Mouse (Mus musculus): ENCODE data around the gene Gm20479. TPM values are rescaled to one million over a fixed set of nuclear protein-coding genes. Genes with fewer than 3 reads are reported as not detected.

Gene Gm20479
- polyA plus RNA-seq, 1 experiment from 2014 or later, result 1.2 TPM

DNA sequence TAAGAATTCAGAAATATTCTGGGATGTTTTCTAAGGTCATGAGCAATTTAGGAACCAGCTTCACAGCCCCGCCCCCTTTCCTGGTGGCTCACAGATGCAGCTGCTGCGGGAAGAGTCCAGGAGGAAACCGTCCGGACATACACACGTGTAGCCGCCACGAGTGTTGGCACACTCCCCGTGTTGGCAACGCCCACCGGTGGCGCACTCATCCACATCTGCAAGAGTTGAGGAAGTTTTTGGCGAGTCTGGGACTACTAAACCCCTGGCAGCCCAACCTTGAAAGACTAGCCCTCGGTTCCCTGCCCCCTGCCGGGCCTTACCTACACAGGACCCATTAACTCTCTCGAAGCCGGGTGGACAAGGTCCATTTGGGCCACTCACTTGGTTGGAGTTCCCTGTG, 28.6 kb downstream of the Gm20479 start:
- H3K4me2 ChIP-seq (ENCODE audit: low read length), result no peak overlapping the region
- ATAC-seq (replicated peaks; ENCODE audit: low FRiP score, low TSS enrichment, low read depth) (no peak), DNase-seq (ENCODE audit: low spot score) (no peak)
- no peak overlapping the region; the same call in 1 of the 2 replicates for H3K27ac ChIP-seq (ENCODE audit: low read depth)
- peaks cover 18% of the 10 kb centered on the region for H3K4me1 ChIP-seq (replicated peaks; ENCODE audit: control insufficient read depth, insufficient read depth, low read length)
- peaks cover 44% of the 10 kb centered on the region for H3K27me3 ChIP-seq (replicated peaks; ENCODE audit: control insufficient read depth, insufficient read depth, low read length)
- no peak overlapping the region for H3K9ac ChIP-seq (ENCODE audit: low read length)
- no peaks in the 10 kb centered on the region for H3K9me3 ChIP-seq (ENCODE audit: control insufficient read depth, low read length)
- peaks cover 23% of the 10 kb centered on the region; the same call in 1 of the 2 replicates for H3K36me3 ChIP-seq (ENCODE audit: control insufficient read depth, insufficient read depth, low read length)
- WGBS, result 44% methylated on average over 16 of the region's 16 CpGs
- no peak overlapping the region for H3K4me3 ChIP-seq (ENCODE audit: low read depth, low read length)

DNA sequence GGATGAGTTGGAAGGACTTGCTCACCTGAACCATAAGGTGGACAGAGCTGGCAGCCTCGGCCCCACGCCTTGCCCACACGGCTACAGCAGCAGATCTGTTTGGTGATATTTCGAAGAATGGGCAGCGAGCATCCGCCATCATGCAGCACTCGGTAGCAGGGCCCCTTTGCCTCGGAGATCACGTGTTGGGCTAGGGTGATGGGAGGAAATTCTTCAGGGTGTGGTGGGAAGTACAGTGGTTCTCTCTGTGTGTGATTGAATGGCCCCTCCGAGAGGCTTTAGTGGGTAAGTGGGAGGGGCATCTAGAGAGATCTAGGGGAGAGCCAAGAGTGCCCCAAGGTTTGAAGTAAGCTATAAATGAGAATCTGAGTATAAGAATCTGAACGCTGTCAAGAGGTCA, 29.1 kb downstream of the Gm20479 start:
- ATAC-seq (replicated peaks; ENCODE audit: low FRiP score, low TSS enrichment, low read depth), result no peak
- peaks cover 16% of the 10 kb centered on the region for H3K4me1 ChIP-seq (replicated peaks; ENCODE audit: control insufficient read depth, insufficient read depth, low read length)
- DNase-seq (ENCODE audit: low spot score), result no peak
- no peak overlapping the region for H3K4me2 ChIP-seq (ENCODE audit: low read length)
- no peaks in the 10 kb centered on the region for H3K9me3 ChIP-seq (ENCODE audit: control insufficient read depth, low read length)
- peaks cover 28% of the 10 kb centered on the region; the same call in 1 of the 2 replicates for H3K36me3 ChIP-seq (ENCODE audit: control insufficient read depth, insufficient read depth, low read length)
- H3K27ac ChIP-seq (ENCODE audit: low read depth), result no peak overlapping the region
- 87% methylated on average over 11 of the region's 11 CpGs for WGBS
- H3K9ac ChIP-seq (ENCODE audit: low read length), result no peak overlapping the region
- H3K4me3 ChIP-seq (ENCODE audit: low read depth, low read length), result no peak overlapping the region
- peaks cover 42% of the 10 kb centered on the region for H3K27me3 ChIP-seq (replicated peaks; ENCODE audit: control insufficient read depth, insufficient read depth, low read length)

DNA sequence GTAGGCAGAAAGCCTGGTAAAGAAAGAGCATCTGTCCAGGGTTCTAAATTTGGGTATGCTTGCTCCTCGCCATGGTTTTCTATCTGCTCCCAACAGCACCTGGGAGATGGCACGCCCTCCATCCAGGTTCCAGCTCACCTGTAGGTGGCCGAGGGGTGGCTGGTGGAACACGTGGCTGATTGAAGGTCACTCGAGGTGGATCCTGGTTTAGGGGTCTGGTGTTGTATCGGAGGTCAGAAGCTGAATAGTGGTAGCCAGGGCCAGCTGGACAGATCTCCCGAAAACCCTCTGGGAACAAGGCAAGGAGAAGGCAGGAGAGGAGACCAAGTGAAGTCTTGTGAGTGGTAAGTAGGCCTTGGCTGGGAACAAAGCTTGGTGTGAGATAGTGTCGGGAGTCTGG, 29.7 kb downstream of the Gm20479 start:
- Histone ChIP-seq H3K9ac (ENCODE audit: low read length) (no peak overlapping the region), H3K27me3 (replicated peaks; ENCODE audit: control insufficient read depth, insufficient read depth, low read length) (peaks cover 42% of the 10 kb centered on the region), H3K4me1 (replicated peaks; ENCODE audit: control insufficient read depth, insufficient read depth, low read length) (peaks cover 16% of the 10 kb centered on the region), H3K4me3 (ENCODE audit: low read depth, low read length) (no peak overlapping the region), H3K4me2 (ENCODE audit: low read length) (no peak overlapping the region), H3K36me3 (ENCODE audit: control insufficient read depth, insufficient read depth, low read length) (peaks cover 34% of the 10 kb centered on the region), H3K27ac (ENCODE audit: low read depth) (no peak overlapping the region), H3K9me3 (ENCODE audit: control insufficient read depth, low read length) (no peaks in the 10 kb centered on the region)
- ATAC-seq (replicated peaks; ENCODE audit: low FRiP score, low TSS enrichment, low read depth) (no peak), DNase-seq (ENCODE audit: low spot score) (no peak)
- WGBS, result 92% methylated on average over 8 of the region's 8 CpGs

DNA sequence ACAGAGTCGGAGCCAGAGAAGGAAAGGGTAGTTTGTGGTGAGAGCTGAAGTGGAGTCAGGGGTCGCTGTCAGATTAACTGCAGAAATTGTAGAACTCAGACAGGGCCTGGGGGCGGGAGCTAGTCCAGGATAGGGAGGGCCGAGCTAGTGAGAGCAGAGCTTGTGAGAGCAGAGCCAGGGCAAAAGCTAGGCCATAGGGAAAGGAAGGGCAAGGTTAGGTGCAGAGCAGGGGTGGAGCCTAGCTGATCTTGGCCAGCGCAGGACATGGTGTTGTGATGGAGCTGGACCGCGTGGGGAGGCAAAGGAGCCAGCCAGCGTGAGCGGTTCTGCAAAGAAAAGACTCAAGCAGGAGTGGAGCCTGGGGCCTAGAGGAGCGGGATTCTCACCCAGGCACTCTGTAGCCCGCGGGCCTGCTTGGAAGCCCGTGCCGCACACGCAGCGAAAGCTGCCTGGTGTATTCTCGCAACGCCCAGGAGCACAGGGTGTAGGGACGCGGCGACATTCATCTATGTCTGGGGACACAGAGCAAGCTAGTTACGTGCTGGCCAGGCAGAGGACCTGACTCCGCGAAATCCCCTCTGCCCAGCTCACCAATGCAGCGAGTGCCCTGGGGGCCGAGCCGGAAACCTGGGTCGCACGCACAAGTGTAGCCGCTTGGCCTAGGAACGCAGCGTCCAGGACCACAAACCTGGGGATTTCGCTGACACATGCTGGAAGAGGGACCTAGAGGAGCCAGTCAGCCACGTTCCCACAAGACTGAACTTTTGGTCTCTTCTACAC, 30.9 kb downstream of the Gm20479 start:
- DNase-seq (ENCODE audit: low spot score) (no peak), ATAC-seq (replicated peaks; ENCODE audit: low FRiP score, low TSS enrichment, low read depth) (no peak)
- H3K27me3 ChIP-seq (replicated peaks; ENCODE audit: control insufficient read depth, insufficient read depth, low read length), result peaks cover 42% of the 10 kb centered on the region
- H3K4me3 ChIP-seq (ENCODE audit: low read depth, low read length), result peak overlapping the region; percentile 3
- WGBS, result 47% methylated on average over 34 of the region's 34 CpGs
- peak overlapping the region; percentile 14 for H3K4me2 ChIP-seq (ENCODE audit: low read length)
- H3K9ac ChIP-seq (ENCODE audit: low read length), result no peak overlapping the region
- H3K9me3 ChIP-seq (ENCODE audit: control insufficient read depth, low read length), result no peaks in the 10 kb centered on the region
- peaks cover 46% of the 10 kb centered on the region for H3K36me3 ChIP-seq (ENCODE audit: control insufficient read depth, insufficient read depth, low read length)
- peaks cover 9% of the 10 kb centered on the region for H3K4me1 ChIP-seq (replicated peaks; ENCODE audit: control insufficient read depth, insufficient read depth, low read length)
- H3K27ac ChIP-seq (ENCODE audit: low read depth), result no peak overlapping the region

DNA sequence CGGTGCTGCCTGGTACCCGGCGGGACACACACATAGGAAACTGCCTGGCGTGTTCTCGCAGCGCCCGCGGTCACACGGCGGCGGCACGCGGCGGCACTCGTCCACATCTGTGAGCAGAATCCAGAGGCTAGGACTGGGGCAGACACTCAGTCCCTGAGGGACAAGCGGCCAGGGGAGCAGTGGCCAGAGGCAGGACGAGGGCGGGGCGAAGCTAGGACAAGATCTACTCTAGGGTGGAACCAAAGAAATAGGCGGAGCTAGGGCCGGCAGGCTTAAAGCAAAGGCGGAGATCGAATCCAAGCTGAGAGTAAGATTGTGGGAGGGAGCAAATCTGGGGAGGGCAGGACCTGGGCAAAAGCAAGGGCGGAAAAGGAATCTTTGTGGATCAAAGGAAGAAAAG, 31.5 kb downstream of the Gm20479 start:
- peak overlapping the region; percentile 3 for H3K4me3 ChIP-seq (ENCODE audit: low read depth, low read length)
- ATAC-seq (replicated peaks; ENCODE audit: low FRiP score, low TSS enrichment, low read depth), result no peak
- 12% methylated on average over 24 of the region's 24 CpGs for WGBS
- peaks cover 42% of the 10 kb centered on the region for H3K27me3 ChIP-seq (replicated peaks; ENCODE audit: control insufficient read depth, insufficient read depth, low read length)
- no peaks in the 10 kb centered on the region for H3K9me3 ChIP-seq (ENCODE audit: control insufficient read depth, low read length)
- no peak overlapping the region for H3K9ac ChIP-seq (ENCODE audit: low read length)
- H3K4me2 ChIP-seq (ENCODE audit: low read length), result peak overlapping the region; percentile 14
- H3K4me1 ChIP-seq (replicated peaks; ENCODE audit: control insufficient read depth, insufficient read depth, low read length), result peaks cover 9% of the 10 kb centered on the region
- no peak for DNase-seq (ENCODE audit: low spot score)
- peaks cover 50% of the 10 kb centered on the region for H3K36me3 ChIP-seq (ENCODE audit: control insufficient read depth, insufficient read depth, low read length)
- H3K27ac ChIP-seq (ENCODE audit: low read depth), result no peak overlapping the region

GRCm38 (mm10) chr7:27324928-27325327, 32.3 kb downstream of the Gm20479 start:
- 51% methylated on average over 20 of the region's 20 CpGs for WGBS
- Histone ChIP-seq H3K4me1 (replicated peaks; ENCODE audit: control insufficient read depth, insufficient read depth, low read length) (peaks cover 9% of the 10 kb centered on the region; the same call in 1 of the 2 replicates), H3K27me3 (replicated peaks; ENCODE audit: control insufficient read depth, insufficient read depth, low read length) (peaks cover 35% of the 10 kb centered on the region), H3K36me3 (ENCODE audit: control insufficient read depth, insufficient read depth, low read length) (peaks cover 50% of the 10 kb centered on the region), H3K27ac (ENCODE audit: low read depth) (no peak overlapping the region), H3K9ac (ENCODE audit: low read length) (no peak overlapping the region), H3K4me2 (ENCODE audit: low read length) (no peak overlapping the region), H3K4me3 (ENCODE audit: low read depth, low read length) (no peak overlapping the region), H3K9me3 (ENCODE audit: control insufficient read depth, low read length) (no peaks in the 10 kb centered on the region)
- no peak for DNase-seq (ENCODE audit: low spot score)
- ATAC-seq (replicated peaks; ENCODE audit: low FRiP score, low TSS enrichment, low read depth), result no peak

GRCm38 (mm10) chr7:27324161-27324560, 33.1 kb downstream of the Gm20479 start:
- no peak overlapping the region for H3K9ac ChIP-seq (ENCODE audit: low read length)
- no peak overlapping the region for H3K4me2 ChIP-seq (ENCODE audit: low read length)
- peaks cover 5% of the 10 kb centered on the region; the same call in 1 of the 2 replicates for H3K4me1 ChIP-seq (replicated peaks; ENCODE audit: control insufficient read depth, insufficient read depth, low read length)
- H3K27ac ChIP-seq (ENCODE audit: low read depth), result no peak overlapping the region
- WGBS, result 96% methylated on average over 11 of the region's 11 CpGs
- H3K4me3 ChIP-seq (ENCODE audit: low read depth, low read length), result no peak overlapping the region
- peaks cover 55% of the 10 kb centered on the region for H3K36me3 ChIP-seq (ENCODE audit: control insufficient read depth, insufficient read depth, low read length)
- peaks cover 31% of the 10 kb centered on the region for H3K27me3 ChIP-seq (replicated peaks; ENCODE audit: control insufficient read depth, insufficient read depth, low read length)
- DNase-seq (ENCODE audit: low spot score), result no peak
- no peaks in the 10 kb centered on the region for H3K9me3 ChIP-seq (ENCODE audit: control insufficient read depth, low read length)
- no peak for ATAC-seq (replicated peaks; ENCODE audit: low FRiP score, low TSS enrichment, low read depth)

DNA sequence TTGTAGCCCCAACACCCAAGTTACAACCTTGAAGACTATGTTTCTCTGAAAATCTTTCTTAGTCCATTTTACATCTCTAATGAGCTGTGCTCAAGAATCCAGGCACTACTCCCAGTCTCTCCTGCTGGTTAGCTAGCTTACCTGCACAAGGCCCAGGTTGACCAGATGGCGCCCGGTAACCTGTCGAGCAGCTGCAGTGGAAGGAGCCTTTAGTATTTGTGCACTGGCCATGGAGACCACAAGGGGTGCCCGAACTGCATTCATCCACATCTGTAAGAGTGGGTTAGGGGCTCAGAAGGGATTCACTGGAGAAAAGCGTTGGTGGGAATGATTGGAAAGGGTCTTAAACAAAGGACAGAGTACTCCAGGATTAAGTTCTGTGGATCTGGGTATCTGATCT, 34.2 kb downstream of the Gm20479 start:
- 92% methylated on average over 5 of the region's 5 CpGs for WGBS
- peaks cover 23% of the 10 kb centered on the region for H3K27me3 ChIP-seq (replicated peaks; ENCODE audit: control insufficient read depth, insufficient read depth, low read length)
- no peaks in the 10 kb centered on the region for H3K9me3 ChIP-seq (ENCODE audit: control insufficient read depth, low read length)
- DNase-seq (ENCODE audit: low spot score) (no peak), ATAC-seq (replicated peaks; ENCODE audit: low FRiP score, low TSS enrichment, low read depth) (no peak)
- H3K4me2 ChIP-seq (ENCODE audit: low read length), result no peak overlapping the region
- H3K9ac ChIP-seq (ENCODE audit: low read length), result no peak overlapping the region
- H3K4me3 ChIP-seq (ENCODE audit: low read depth, low read length), result no peak overlapping the region
- no peak overlapping the region for H3K27ac ChIP-seq (ENCODE audit: low read depth)
- 0 out of 2 replicates have a peak, but pooled peaks cover 5% of the 10 kb centered on the region for H3K4me1 ChIP-seq (replicated peaks; ENCODE audit: control insufficient read depth, insufficient read depth, low read length)
- peaks cover 64% of the 10 kb centered on the region for H3K36me3 ChIP-seq (ENCODE audit: control insufficient read depth, insufficient read depth, low read length)

- Histone ChIP-seq H3K9ac (ENCODE audit: low read length) (no peak overlapping the region), H3K4me2 (ENCODE audit: low read length) (no peak overlapping the region), H3K4me1 (replicated peaks; ENCODE audit: control insufficient read depth, insufficient read depth, low read length) (0 out of 2 replicates have a peak, but pooled peaks cover 5% of the 10 kb centered on the region), H3K36me3 (ENCODE audit: control insufficient read depth, insufficient read depth, low read length) (peaks cover 63% of the 10 kb centered on the region), H3K4me3 (ENCODE audit: low read depth, low read length) (no peak overlapping the region), H3K9me3 (ENCODE audit: control insufficient read depth, low read length) (no peaks in the 10 kb centered on the region), H3K27ac (ENCODE audit: low read depth) (no peak overlapping the region), H3K27me3 (replicated peaks; ENCODE audit: control insufficient read depth, insufficient read depth, low read length) (peaks cover 17% of the 10 kb centered on the region)
- 25% methylated on average over 13 of the region's 13 CpGs for WGBS
- ATAC-seq (replicated peaks; ENCODE audit: low FRiP score, low TSS enrichment, low read depth), result no peak
- DNase-seq (ENCODE audit: low spot score), result no peak
These were observed 34.9 kb downstream of the Gm20479 start for GRCm38 (mm10) chr7:27322291-27322690.
